Mouse (Mus musculus): Measurements from ENCODE around the gene Ftsj1.
A peak's percentile ranks its signal among the peaks of the same experiment; 100 is the strongest.

Ftsj1 gene

DNA sequence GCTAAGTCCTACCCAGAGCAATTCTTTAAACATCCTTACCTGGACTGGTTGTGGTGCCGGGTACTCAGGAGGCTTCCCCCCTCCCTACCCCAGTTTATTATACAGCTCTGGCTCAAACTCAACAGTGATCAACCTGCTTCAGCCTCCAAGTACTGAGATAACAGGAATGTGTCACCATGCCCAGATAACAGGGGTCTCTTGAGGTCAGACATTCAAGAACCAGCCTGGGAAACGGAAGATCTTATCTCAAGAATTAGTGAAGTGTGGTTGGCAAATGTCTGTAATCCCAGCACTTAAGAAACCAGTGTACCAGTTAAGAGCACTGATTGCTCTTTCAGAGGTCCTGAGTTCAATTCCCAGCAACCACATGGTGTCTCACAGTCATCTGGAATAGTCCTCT lies 34.1 kb downstream of the Ftsj1 start:
- no peak for DNase-seq (ENCODE audit: low read depth, low spot score)

DNA sequence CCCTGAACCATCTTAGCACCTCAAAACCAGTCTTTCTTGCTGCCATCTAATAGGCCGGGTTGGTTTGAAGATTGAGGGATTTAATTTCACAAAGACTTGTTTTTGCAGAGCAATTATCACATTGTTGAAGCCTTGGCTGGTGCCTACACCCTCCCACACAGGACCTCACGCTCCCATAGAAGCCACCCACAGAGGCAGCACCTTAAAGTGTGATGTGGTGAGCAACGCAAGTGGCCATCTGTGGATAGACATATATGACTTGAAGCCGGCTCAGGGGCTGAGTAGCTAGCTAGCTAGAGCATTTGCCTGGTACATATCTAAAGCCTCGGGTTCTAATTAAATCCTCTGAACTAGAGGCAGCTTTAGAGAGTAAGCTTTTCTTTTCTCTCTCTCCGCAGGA lies 34.8 kb downstream of the Ftsj1 start:
- DNase-seq (ENCODE audit: low read depth, low spot score): no peak

DNA sequence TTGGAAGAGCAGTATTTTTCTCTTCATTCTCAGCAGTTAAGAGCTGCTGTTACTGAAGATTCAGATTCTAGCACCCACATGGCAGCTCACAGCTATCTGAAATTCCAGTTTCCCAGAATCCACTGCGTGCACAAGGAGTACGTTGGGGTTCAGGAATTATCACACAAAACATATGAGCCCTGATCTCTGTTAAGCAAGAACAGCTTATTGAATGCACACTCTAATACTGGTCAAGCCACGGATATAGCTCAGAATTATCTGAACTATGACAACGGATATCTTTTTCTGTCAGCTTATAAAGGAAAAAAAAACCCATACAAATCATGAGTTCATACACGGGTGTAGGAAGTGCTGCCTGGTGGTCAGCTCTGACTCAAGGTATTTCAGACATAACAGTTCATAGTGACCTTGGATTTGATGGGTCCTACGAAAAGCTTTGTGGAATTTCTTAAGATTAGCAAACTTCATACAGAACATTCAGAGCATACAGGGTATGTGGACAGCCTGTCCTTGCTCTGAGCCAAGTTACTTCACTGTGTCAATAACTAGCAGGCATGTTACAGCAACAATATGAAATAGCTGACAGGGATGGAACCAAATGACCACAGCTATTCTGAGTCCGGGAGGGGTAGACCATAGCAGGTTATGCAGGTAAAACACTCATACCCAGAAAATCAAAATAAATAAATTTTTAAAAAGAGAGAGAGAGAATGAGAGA lies 40.6 kb downstream of the Ftsj1 start:
- no peak for DNase-seq (ENCODE audit: low read depth, low spot score)

DNA sequence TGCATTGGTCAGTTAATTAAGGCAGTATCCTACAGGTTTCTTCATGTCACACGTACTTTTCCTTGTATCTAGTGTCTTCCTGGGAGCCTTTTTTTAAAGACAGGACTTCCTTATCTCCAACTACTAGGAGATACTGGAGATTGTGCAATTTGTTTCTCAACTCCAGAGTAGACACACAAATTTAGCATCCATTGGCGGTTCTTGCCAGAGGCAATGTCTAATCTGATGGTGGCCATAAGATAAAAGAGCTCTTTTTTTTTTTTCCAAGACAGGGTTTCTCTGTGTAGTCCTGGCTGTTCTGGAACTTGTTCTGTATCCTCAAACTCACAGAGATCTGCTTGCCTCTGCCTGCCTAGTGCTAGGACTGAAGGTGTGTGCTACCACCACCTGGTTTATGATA lies 42.5 kb downstream of the Ftsj1 start:
- DNase-seq (ENCODE audit: low read depth, low spot score): no peak

DNA sequence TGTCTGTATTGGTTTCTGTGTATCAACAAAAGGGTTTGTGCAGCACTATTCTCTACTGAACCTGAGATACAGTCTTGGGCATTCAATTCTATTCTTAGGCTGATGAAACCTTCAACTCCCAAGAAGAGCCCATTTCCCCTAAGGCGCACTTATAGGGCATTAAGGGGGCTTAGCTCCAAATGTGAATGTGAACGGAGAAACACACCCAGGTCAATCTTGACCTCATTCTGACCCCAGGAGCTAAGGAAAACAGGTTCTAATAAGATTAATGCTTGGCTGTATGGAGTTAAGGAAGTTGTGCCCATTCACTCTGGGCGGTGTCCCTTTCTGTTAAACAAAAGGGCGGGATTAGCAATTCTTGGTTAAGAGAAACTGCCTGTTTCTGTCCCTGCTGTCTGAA lies 45.0 kb downstream of the Ftsj1 start:
- no peak for DNase-seq (ENCODE audit: low read depth, low spot score)

DNA sequence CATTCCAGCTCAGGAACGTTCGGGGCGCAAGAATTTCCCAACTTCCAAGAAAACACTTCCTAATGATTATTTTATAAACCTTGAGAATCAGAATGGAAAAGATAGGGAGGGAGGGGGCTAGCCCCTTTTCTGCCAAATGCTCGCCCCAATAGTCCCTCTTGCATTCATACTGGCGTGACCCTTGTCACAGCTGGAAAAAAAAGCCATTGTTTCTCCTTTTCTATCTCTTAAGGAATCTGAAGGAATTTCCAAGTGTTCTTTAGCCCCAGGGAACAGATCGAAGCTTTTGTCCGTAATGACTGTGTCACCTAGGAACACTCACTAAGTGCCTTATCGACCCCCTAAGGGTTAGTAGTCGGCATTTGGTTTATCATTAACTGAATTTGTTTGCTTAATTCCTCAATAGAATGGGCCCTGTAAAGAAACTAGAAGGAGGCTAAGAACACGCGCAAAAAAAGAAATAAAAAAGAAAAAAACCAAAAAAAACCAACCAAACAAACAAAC lies 45.5 kb downstream of the Ftsj1 start:
- DNase-seq (ENCODE audit: low read depth, low spot score): no peak

DNA sequence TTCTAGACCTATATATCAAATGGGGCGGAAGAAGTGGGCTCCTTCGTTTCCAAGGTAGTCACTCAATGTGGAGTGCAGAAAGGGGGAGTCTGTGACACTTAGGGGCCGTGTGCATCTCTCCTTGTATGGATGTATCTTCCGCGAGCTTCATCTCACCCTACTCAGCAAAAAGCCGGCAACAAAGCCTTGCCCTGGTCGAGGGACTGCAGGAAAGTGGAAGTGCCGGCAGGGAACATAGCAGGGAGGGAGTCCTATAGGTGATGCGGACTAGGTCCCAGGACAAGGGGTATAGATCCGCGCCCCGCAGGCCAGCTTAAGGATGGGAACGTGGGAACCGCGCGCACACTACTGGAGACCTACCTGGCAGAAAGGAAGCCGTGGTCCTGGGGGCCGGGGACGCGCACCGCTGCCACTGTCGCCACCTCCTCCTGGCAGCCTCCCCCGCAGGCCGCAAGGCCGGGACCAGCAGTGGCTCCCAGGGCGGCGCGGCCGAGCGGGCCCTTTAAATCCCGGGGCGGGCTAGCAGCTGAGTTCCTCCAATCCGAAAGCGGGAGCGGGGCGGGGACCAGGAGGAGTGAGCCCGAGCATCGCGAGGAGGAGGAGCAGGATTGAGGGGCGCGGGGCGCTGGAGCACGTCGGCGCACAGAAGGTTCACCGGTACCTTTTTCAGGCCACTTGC lies 46.1 kb downstream of the Ftsj1 start, which contains the start of gene Porcn:
Porcn (minus strand) TSS at position 511 of the 679 bp plus-strand sequence.
- peak; percentile 4 for DNase-seq (ENCODE audit: low read depth, low spot score)

DNA sequence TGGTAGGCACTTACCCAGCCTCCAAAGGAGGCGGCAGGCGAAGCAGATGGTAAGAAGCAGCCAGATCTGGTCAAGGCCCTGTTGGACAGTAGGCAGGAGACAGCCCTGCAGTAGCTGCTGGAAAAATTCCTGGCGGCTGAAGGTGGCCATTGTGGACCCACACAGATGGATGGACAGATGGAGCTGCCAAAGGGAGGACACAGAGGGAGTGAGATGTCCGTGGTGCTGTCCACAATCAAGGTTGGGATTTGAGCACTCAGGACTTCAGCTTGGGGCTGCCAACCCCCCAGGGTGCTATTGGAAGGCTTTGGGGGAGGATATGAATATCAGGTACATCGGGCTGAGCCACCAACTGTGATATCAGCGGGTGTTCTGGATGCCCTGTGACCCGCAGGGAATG lies 46.7 kb downstream of the Ftsj1 start:
- no peak for DNase-seq (ENCODE audit: low read depth, low spot score)

DNA sequence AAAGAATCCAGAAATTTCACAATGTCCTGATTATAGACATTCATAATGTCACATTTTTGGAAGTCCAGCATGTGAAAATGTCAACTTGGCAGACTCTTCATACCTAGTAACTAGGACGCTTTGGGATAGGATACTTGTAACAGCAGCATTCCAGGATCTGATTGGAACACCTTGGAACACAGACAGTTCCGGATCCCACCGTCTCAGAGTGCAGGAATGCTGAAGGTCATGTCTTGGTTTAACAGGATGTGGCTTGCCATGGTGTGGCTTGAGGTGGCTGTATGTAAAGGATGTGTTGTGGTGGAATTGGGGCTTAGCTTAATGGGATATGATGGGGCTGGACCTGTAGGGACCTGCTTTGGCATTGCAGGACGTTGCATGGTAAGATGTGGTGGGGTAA lies 47.1 kb downstream of the Ftsj1 start:
- DNase-seq (ENCODE audit: low read depth, low spot score): no peak

DNA sequence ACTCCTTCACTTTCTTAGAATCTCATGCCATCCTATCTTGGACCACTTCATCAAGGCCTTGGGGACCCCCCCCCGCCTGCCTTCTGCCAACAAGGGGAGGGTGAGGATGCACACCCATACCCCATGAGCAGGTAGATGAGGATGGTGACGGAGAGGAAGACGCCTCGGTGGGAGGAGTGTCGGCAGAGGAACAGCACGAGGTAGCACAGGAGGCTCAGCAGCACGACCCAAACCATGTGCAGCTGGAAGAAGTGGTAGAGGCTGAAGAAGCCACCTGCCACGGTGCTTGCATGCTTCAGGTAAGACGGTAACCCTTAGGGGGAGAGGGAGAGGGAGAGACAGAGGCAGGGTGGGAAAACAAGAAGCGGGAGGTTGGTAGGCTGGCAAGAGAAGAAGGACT lies 48.1 kb downstream of the Ftsj1 start:
- no peak for DNase-seq (ENCODE audit: low read depth, low spot score)

DNA sequence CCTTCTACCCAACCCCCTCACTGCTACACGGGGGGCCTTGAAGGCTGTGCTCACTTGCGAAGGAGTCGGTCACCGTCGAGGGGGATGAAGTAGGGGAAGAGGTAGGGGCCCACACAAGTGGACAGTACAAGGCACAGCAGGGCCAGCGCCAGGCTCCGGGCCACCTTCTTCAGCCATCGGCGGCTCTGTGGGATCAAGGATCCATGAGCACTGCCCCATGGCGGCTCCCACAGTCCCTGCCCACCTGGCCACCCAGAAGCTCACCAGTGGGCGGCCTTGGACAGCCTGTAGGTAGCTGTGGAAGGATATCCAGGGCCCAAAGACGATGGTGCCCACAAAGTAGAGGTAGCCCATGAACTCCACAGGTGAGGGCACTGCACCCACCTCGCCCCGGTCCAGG lies 49.1 kb downstream of the Ftsj1 start:
- DNase-seq (ENCODE audit: low read depth, low spot score): no peak

DNA sequence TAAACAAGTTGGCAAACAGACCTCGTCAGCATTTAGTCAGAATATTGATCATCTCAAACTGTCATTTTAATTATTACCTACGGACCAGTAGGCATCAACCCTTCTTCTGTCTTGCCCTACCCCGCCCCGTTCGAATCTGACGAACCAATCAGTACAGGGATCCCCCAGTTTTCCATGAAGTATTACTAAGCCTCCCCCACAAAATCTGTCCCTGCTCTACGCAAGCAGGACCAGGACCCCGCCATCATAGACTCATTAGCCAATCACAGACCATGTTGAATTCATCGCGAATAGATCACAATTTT lies 58.8 kb downstream of the Ftsj1 start, which contains the start of gene Ebp:
Ebp (minus strand) TSS at position 94 of the 305 bp plus-strand sequence.
- DNase-seq (ENCODE audit: low read depth, low spot score): peak; percentile 44

DNA sequence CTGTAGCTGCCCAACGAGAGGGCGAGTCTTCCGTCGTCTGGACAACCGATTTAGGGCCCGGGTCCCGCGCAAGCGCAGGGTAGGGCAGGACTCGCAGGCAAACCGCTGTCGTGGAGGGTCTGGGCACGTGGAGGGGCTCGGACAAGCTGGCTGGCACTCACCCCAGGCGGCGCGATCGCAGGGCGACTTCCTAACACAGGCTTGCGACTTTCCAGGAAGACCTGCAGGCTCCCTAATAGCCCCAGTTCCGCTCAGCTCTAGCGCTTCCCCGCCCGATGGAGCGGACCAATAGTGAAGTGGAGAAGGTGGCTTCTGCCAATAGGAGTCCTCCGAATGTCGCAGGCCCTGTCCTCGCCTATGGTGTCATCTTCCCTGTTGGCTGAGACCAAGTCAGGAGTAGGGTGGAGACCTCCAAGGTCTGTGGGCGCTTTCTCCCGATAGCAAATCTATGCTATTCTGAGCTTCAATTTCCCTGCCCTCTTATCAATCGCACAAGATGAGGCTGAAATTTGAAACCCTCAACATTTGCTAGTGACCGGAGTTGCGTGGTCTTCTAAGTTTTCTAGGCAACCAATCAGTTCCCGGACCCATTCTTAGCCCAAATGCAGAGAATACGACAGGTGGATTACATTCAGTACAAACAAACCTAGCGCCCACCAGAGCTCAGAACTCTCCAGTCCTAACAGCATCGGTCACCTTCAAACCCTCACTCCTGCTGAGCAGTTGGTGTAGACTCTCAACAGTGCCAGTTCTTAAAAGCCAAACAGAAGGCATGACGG lies 59.4 kb downstream of the Ftsj1 start:
- peak; percentile 85 for DNase-seq (ENCODE audit: low read depth, low spot score)

DNA sequence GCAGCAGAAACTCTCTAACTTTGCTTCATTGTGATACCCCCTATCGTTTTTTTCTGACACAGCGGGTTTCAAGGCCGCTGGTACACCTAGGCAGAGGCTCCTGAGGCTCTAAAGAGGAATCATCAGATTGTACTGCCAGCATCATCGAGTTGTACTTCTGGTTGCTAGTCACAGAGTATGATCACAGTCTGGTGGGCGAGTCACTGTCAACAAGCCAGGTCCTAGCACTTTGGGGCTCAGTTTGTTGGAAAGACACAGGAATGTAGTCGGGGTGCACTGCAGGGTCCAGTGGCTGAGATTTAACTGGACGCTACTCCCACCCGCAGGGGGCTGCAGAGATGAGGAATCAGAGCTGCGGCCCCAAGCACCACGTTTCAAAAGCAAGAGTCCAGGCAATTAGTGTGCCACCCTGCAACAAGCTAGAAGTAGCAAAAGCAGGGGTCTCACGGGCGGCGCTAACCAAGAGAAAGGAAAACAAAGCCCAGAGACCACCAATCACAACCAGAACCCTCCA lies 60.0 kb downstream of the Ftsj1 start:
- no peak for DNase-seq (ENCODE audit: low read depth, low spot score)

All from CD4-positive helper T cell, adult 2 months (primary cell).